Mouse (Mus musculus) right cerebral cortex, postnatal 10 days (tissue): ENCODE data around the gene Tesc.
A peak's percentile ranks its signal among the peaks of the same experiment; 100 is the strongest.

Source experiments
- DNase-seq, 2 experiments: peaks; one replicate each; pipeline ENCODE4 v3.0.0; 2021; ENCODE audit warnings: low spot score in 2 of 2

The Tesc gene

GRCm38 (mm10) chr5:118043761-118044160 is 16.2 kb downstream of the Tesc start:
- DNase-seq, result no peak

- peak; percentile 74 to 76 for DNase-seq
These were observed 17.4 kb downstream of the Tesc start for GRCm38 (mm10) chr5:118044907-118045306.

GRCm38 (mm10) chr5:118045385-118045784 is 17.8 kb downstream of the Tesc start:
- no peak for DNase-seq

GRCm38 (mm10) chr5:118047091-118047757 is 19.7 kb downstream of the Tesc start:
- no peak for DNase-seq

GRCm38 (mm10) chr5:118048412-118048811 is 20.9 kb downstream of the Tesc start:
- no peak for DNase-seq

- no peak for DNase-seq
These were observed 21.4 kb downstream of the Tesc start for GRCm38 (mm10) chr5:118048928-118049327.

GRCm38 (mm10) chr5:118050743-118051142 is 23.2 kb downstream of the Tesc start:
- DNase-seq, result no peak

GRCm38 (mm10) chr5:118051981-118052662 is 24.6 kb downstream of the Tesc start:
- no peak for DNase-seq

GRCm38 (mm10) chr5:118053205-118053604 is 25.7 kb downstream of the Tesc start:
- DNase-seq, result no peak

GRCm38 (mm10) chr5:118057508-118058111 is 30.1 kb downstream of the Tesc start:
- peak in 1 of 2 experiments; percentile 68 for DNase-seq

- no peak for DNase-seq
These were observed 31.3 kb downstream of the Tesc start for GRCm38 (mm10) chr5:118058858-118059257.

- no peak for DNase-seq
These were observed 32.1 kb downstream of the Tesc start for GRCm38 (mm10) chr5:118059646-118060045.

- no peak for DNase-seq
These were observed 33.8 kb downstream of the Tesc start for GRCm38 (mm10) chr5:118061391-118061790.

- DNase-seq, result peak in 1 of 2 experiments; percentile 74
These were observed 35.7 kb downstream of the Tesc start for GRCm38 (mm10) chr5:118063181-118063621.

- no peak for DNase-seq
These were observed 36.9 kb downstream of the Tesc start for GRCm38 (mm10) chr5:118064284-118064901.

- no peak for DNase-seq
These were observed 38.1 kb downstream of the Tesc start for GRCm38 (mm10) chr5:118065516-118066255.

- peak in 1 of 2 experiments; percentile 78 for DNase-seq
These were observed 39.3 kb downstream of the Tesc start for GRCm38 (mm10) chr5:118066828-118067227.

GRCm38 (mm10) chr5:118067572-118067971 is 40.0 kb downstream of the Tesc start:
- no peak for DNase-seq

GRCm38 (mm10) chr5:118067984-118068494 is 40.5 kb downstream of the Tesc start:
- no peak for DNase-seq

GRCm38 (mm10) chr5:118069315-118069714 is 41.8 kb downstream of the Tesc start:
- DNase-seq, result peak; percentile 83 to 86

- DNase-seq, result no peak
These were observed 44.2 kb downstream of the Tesc start for GRCm38 (mm10) chr5:118071766-118072165.
